Comparison of ENCODE assay signal across 12 mouse cellular contexts in the genomic region with DNA sequence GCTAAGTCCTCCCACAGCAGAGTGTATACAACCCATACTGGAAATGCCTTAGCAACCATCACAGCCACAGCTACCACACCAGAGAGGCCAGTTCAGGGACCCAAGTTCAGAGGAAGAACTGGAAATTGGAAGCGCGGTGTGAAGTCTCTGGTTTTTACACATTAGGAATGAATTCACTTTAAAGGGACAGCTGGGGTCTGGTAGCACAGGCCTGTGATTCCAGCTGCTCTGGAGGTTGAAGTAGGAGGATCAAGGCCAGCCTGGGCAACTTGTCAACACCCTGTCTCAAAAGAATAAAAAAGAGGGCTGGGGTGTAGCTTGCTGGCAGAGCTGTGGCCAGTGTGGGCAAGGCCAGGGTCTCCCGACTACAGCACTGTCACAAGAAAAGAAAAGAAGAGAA. TPM values are rescaled to one million over a fixed set of nuclear protein-coding genes. Genes with fewer than 3 reads are reported as not detected.
DNase-seq lines count a peak whose midpoint lies in the region; ATAC-seq lines count a peak whose summit lies in the region.
"Had no signal": no experiment of that assay in that cellular context is flagged by ENCODE, and none has a peak within 500 bp of the region (broad histone marks: within the 10 kb centered on the region; RNA-seq: fewer than 3 reads in every experiment).

No protein-coding gene starts in this region.

- H3K4me3 ChIP-seq in embryonic facial prominence, embryonic 15.5 days (replicated peaks), result no peak overlapping the region
- no peak overlapping the region for H3K4me3 ChIP-seq in embryonic facial prominence, embryonic 10.5 days
- H3K4me3 ChIP-seq: forebrain, embryonic 12.5 days; heart, embryonic 13.5 days; hindbrain, embryonic 15.5 days had no signal

- H3K27ac ChIP-seq in embryonic facial prominence, embryonic 15.5 days (replicated peaks), result 0 out of 2 replicates have a peak overlapping the region, but pooled peaks have one; percentile 19
- no peak overlapping the region for H3K27ac ChIP-seq in embryonic facial prominence, embryonic 10.5 days (replicated peaks)
- H3K27ac ChIP-seq: forebrain, embryonic 12.5 days; heart, embryonic 13.5 days; hindbrain, embryonic 15.5 days had no signal

- peaks cover 32% of the 10 kb centered on the region for H3K4me1 ChIP-seq in embryonic facial prominence, embryonic 15.5 days
- H3K4me1 ChIP-seq in embryonic facial prominence, embryonic 10.5 days, result peaks cover 30% of the 10 kb centered on the region

- no peak overlapping the region for H3K4me2 ChIP-seq in embryonic facial prominence, embryonic 15.5 days (replicated peaks)
- H3K4me2 ChIP-seq: forebrain, embryonic 12.5 days; heart, embryonic 13.5 days; hindbrain, embryonic 15.5 days had no signal

- no peaks in the 10 kb centered on the region for H3K36me3 ChIP-seq in embryonic facial prominence, embryonic 15.5 days
- no peaks in the 10 kb centered on the region for H3K36me3 ChIP-seq in embryonic facial prominence, embryonic 10.5 days (replicated peaks)
- H3K36me3 ChIP-seq: forebrain, embryonic 12.5 days; heart, embryonic 13.5 days; hindbrain, embryonic 15.5 days had no signal

- H3K27me3 ChIP-seq in embryonic facial prominence, embryonic 15.5 days, result peaks cover 8% of the 10 kb centered on the region; the same call in 1 of the 2 replicates
- peaks cover 53% of the 10 kb centered on the region for H3K27me3 ChIP-seq in embryonic facial prominence, embryonic 10.5 days (replicated peaks; ENCODE audit: low read depth, poor library complexity, severe bottlenecking)

- no peaks in the 10 kb centered on the region for H3K9me3 ChIP-seq in embryonic facial prominence, embryonic 15.5 days (replicated peaks)
- H3K9me3 ChIP-seq in embryonic facial prominence, embryonic 10.5 days, result no peaks in the 10 kb centered on the region
- H3K9me3 ChIP-seq: forebrain, embryonic 12.5 days; G1E; heart, embryonic 13.5 days; hindbrain, embryonic 15.5 days had no signal

- no peak overlapping the region for H3K9ac ChIP-seq in embryonic facial prominence, embryonic 15.5 days
- H3K9ac ChIP-seq: forebrain, embryonic 12.5 days; hindbrain, embryonic 15.5 days had no signal

- no peak for DNase-seq in embryonic facial prominence, embryonic 10.5 days (ENCODE audit: low spot score)
- peak; percentile 33 for DNase-seq in NIH3T3 (ENCODE audit: low read depth)
- peak; percentile 31 to 65 for DNase-seq in adrenal gland, postnatal 36 days
- no peak for DNase-seq in layer of hippocampus, postnatal 10 days (ENCODE audit: low spot score in 2 of 2)

- ATAC-seq in embryonic facial prominence, embryonic 15.5 days (ENCODE audit: insufficient number of reproducible peaks, low FRiP score, low TSS enrichment, low read depth), result no peak
- no peak for ATAC-seq in activated CD4-positive, CD25-positive, alpha-beta regulatory T cell, adult 4 months
- ATAC-seq: intestine, embryonic 16.5 days had no signal

- WGBS in embryonic facial prominence, embryonic 15.5 days, result 76% methylated on average over 3 of the region's 3 CpGs
- 87% methylated on average over 3 of the region's 3 CpGs for WGBS in embryonic facial prominence, embryonic 10.5 days

RNA-seq across cellular contexts. Expression of gene Cebpb, which starts 2.9 kb away (rescaled TPM):
- polyA plus RNA-seq in embryonic facial prominence, embryonic 15.5 days (2015; fragmentation: Nextera tagmentation; extraction: Ambion mirVana), result 41.9 and 42.0 TPM in 2 replicates
- polyA plus RNA-seq in embryonic facial prominence, embryonic 10.5 days (2016; fragmentation: Nextera tagmentation; extraction: Ambion mirVana), result 1.7 and 1.8 TPM in 2 replicates
- 100 to 1,000 TPM; 357 to 631 TPM for total RNA-seq in adrenal gland, postnatal 36 days (2021)
- 10 to 100 TPM; 12.2 to 13.6 TPM for total RNA-seq in layer of hippocampus, postnatal 10 days (2021)
- polyA plus RNA-seq in activated CD4-positive, CD25-positive, alpha-beta regulatory T cell, adult 4 months (2017; shearing (Covaris generic)), result 1 to 10 TPM in 1 of 2 experiments, under 1 TPM in 1; 0.32 to 2.6 TPM

RNA-seq across cellular contexts. Expression of gene Tmem189, which starts 3.8 kb away (rescaled TPM):
- polyA plus RNA-seq in embryonic facial prominence, embryonic 15.5 days (2015; fragmentation: Nextera tagmentation; extraction: Ambion mirVana), result 43.7 and 44.3 TPM in 2 replicates
- polyA plus RNA-seq in embryonic facial prominence, embryonic 10.5 days (2016; fragmentation: Nextera tagmentation; extraction: Ambion mirVana), result 40.2 and 43.7 TPM in 2 replicates
- 10 to 100 TPM; 27.2 to 34.3 TPM for total RNA-seq in adrenal gland, postnatal 36 days (2021)
- 10 to 100 TPM; 55.6 to 55.9 TPM for total RNA-seq in layer of hippocampus, postnatal 10 days (2021)
- 10 to 100 TPM; 12.6 to 13.5 TPM for polyA plus RNA-seq in activated CD4-positive, CD25-positive, alpha-beta regulatory T cell, adult 4 months (2017; shearing (Covaris generic))

RNA-seq across cellular contexts. Expression of gene Gm20431, which starts 24.6 kb away (rescaled TPM):
- 6.1 and 10.0 TPM in 2 replicates for polyA plus RNA-seq in embryonic facial prominence, embryonic 15.5 days (2015; fragmentation: Nextera tagmentation; extraction: Ambion mirVana)
- polyA plus RNA-seq in embryonic facial prominence, embryonic 10.5 days (2016; fragmentation: Nextera tagmentation; extraction: Ambion mirVana), result 0.68 and 4.9 TPM in 2 replicates
- 10 to 100 TPM in 1 of 2 experiments, 1 to 10 TPM in 1; 8.9 to 25.9 TPM for total RNA-seq in adrenal gland, postnatal 36 days (2021)
- 10 to 100 TPM; 36.8 to 45.2 TPM for total RNA-seq in layer of hippocampus, postnatal 10 days (2021)
- polyA plus RNA-seq in activated CD4-positive, CD25-positive, alpha-beta regulatory T cell, adult 4 months (2017; shearing (Covaris generic)), result not detected
- polyA plus RNA-seq: CD4-positive, CD25-positive, alpha-beta regulatory T cell, adult 4 months; G1E had no signal

RNA-seq across cellular contexts. Expression of gene Ube2v1, which starts 54.0 kb away (rescaled TPM):
- polyA plus RNA-seq in embryonic facial prominence, embryonic 15.5 days (2015; fragmentation: Nextera tagmentation; extraction: Ambion mirVana), result 292 and 294 TPM in 2 replicates
- polyA plus RNA-seq in embryonic facial prominence, embryonic 10.5 days (2016; fragmentation: Nextera tagmentation; extraction: Ambion mirVana), result 384 and 394 TPM in 2 replicates
- 100 to 1,000 TPM; 195 to 197 TPM for total RNA-seq in adrenal gland, postnatal 36 days (2021)
- total RNA-seq in layer of hippocampus, postnatal 10 days (2021), result 100 to 1,000 TPM; 236 to 257 TPM
- polyA plus RNA-seq in activated CD4-positive, CD25-positive, alpha-beta regulatory T cell, adult 4 months (2017; shearing (Covaris generic)), result 100 to 1,000 TPM; 308 to 398 TPM

Comparison
In these comparisons a context has a peak if more than half of its experiments do, and no peak if none do; other contexts are left out.
1. RNA of gene Cebpb, which starts 2.9 kb away (polyA plus RNA-seq): 41.9 to 42.0 TPM in embryonic facial prominence, embryonic 15.5 days; 0.32 to 2.6 TPM in activated CD4-positive, CD25-positive, alpha-beta regulatory T cell, adult 4 months and 1.7 to 1.8 TPM in embryonic facial prominence, embryonic 10.5 days; every median in the first group is over 10 times any median in the second.
2. DNase-seq: peak in NIH3T3 (single experiment) and adrenal gland, postnatal 36 days (2 of 2); none in embryonic facial prominence, embryonic 10.5 days (single experiment) and layer of hippocampus, postnatal 10 days (0 of 2).